Mouse (Mus musculus) liver, embryonic 13.5 days (tissue): Measurements from ENCODE around the gene Spen. TPM values are rescaled to one million over a fixed set of nuclear protein-coding genes. Genes with fewer than 3 reads are reported as not detected.

ENCODE experiments used
- ATAC-seq: fragments of 200-750 bp; cut with Nextera tagmentation; 2 replicates; pipeline ENCODE4 v1.8.0; 2017; ENCODE audit warnings: low read depth, mild to moderate bottlenecking, moderate number of reproducible peaks, moderate library complexity
- DNase-seq: peaks from one replicate; pipeline ENCODE4 v3.0.0; 2022
- H3K27ac ChIP-seq: fragments of 300-500 bp; sonication (generic); 2 replicates; pipeline ENCODE4 v1.5.1; 2015; ENCODE audit warnings: moderate library complexity, mild to moderate bottlenecking, inconsistent platforms
- H3K27me3 ChIP-seq: fragments of 300-500 bp; sonication (generic); 2 replicates; pipeline ENCODE4 v1.6.1; 2015; ENCODE audit warnings: mild to moderate bottlenecking, inconsistent platforms
- H3K36me3 ChIP-seq: fragments of 300-500 bp; sonication (generic); 2 replicates; pipeline ENCODE4 v1.6.1; 2015; ENCODE audit warnings: mild to moderate bottlenecking, inconsistent platforms
- H3K4me1 ChIP-seq: fragments of 300-500 bp; sonication (generic); replicated peaks from 2 replicates; pipeline ENCODE4 v1.6.1; 2015; ENCODE audit warnings: inconsistent platforms
- H3K4me2 ChIP-seq: fragments of 300-500 bp; sonication (generic); 2 replicates; pipeline ENCODE4 v1.6.1; 2015; ENCODE audit warnings: inconsistent platforms, mild to moderate bottlenecking, moderate library complexity
- H3K4me3 ChIP-seq: fragments of 300-500 bp; sonication (generic); replicated peaks from 2 replicates; pipeline ENCODE4 v1.5.1; 2015; ENCODE audit warnings: mild to moderate bottlenecking, inconsistent platforms
- H3K9ac ChIP-seq: fragments of 300-500 bp; sonication (generic); 2 replicates; pipeline ENCODE4 v1.6.1; 2015; ENCODE audit warnings: mild to moderate bottlenecking, inconsistent platforms
- H3K9me3 ChIP-seq: fragments of 300-500 bp; sonication (generic); replicated peaks from 2 replicates; pipeline ENCODE4 v1.6.1; 2016; ENCODE audit warnings: inconsistent platforms
- WGBS: fragments of 180-500 bp; shearing (Covaris S2); methylation state at CpG from one replicate; pipeline ENCODE4 v1.1.7; 2015; ENCODE audit not compliant: insufficient replicate concordance; 5-methylcytosine and 5-hydroxymethylcytosine counted together
- polyA plus RNA-seq: library from polyadenylated mRNA; unstranded; fragments of >200 nt; fragmentation: Nextera tagmentation; extraction: Ambion mirVana; gene quantifications from 2 replicates; pipeline ENCODE4 v1.2.1, GENCODE M21; 2015

Spen gene
- polyA plus RNA-seq, 1 experiment from 2014 or later = 4.2 TPM

- H3K4me1 ChIP-seq = peaks cover 79% of the 10 kb centered on the region
- ATAC-seq = no peak
- no peak overlapping the region for H3K27ac ChIP-seq
- no peak overlapping the region for H3K4me2 ChIP-seq
- H3K36me3 ChIP-seq = peaks cover 11% of the 10 kb centered on the region
- WGBS = 60% methylated on average over 7 of the region's 7 CpGs
- H3K27me3 ChIP-seq = no peaks in the 10 kb centered on the region
- H3K4me3 ChIP-seq = no peak overlapping the region
- DNase-seq = no peak
- no peaks in the 10 kb centered on the region for H3K9me3 ChIP-seq
- no peak overlapping the region for H3K9ac ChIP-seq
These were observed 11.3 kb downstream of the Spen start for GRCm38 (mm10) chr4:141526936-141527650.

- WGBS = 60% methylated on average over 2 of the region's 2 CpGs
- peaks cover 22% of the 10 kb centered on the region for H3K36me3 ChIP-seq
- H3K9me3 ChIP-seq = no peaks in the 10 kb centered on the region
- H3K9ac ChIP-seq = no peak overlapping the region
- H3K4me2 ChIP-seq = no peak overlapping the region
- DNase-seq = no peak
- no peak overlapping the region for H3K4me3 ChIP-seq
- 0 out of 2 replicates have a peak, but pooled peaks have one; percentile 30 for ATAC-seq
- H3K27ac ChIP-seq = no peak overlapping the region
- H3K27me3 ChIP-seq = no peaks in the 10 kb centered on the region
- H3K4me1 ChIP-seq = peaks cover 71% of the 10 kb centered on the region
These were observed 12.5 kb downstream of the Spen start for GRCm38 (mm10) chr4:141525940-141526339.

GRCm38 (mm10) chr4:141524658-141525057 lies 13.7 kb downstream of the Spen start:
- Histone ChIP-seq H3K27me3 (no peaks in the 10 kb centered on the region), H3K27ac (peak overlapping the region; percentile 32), H3K9ac (peak overlapping the region; percentile 34; the same call in 1 of the 2 replicates), H3K4me2 (peak overlapping the region; percentile 2; the same call in 1 of the 2 replicates), H3K36me3 (peaks cover 28% of the 10 kb centered on the region), H3K9me3 (no peaks in the 10 kb centered on the region), H3K4me1 (peaks cover 64% of the 10 kb centered on the region), H3K4me3 (no peak overlapping the region)
- no peak for DNase-seq
- WGBS = 19% methylated on average over 6 of the region's 6 CpGs
- ATAC-seq = peak; percentile 67

GRCm38 (mm10) chr4:141523128-141523527 lies 15.3 kb downstream of the Spen start:
- Histone ChIP-seq H3K27ac (no peak overlapping the region), H3K27me3 (no peaks in the 10 kb centered on the region), H3K4me1 (peaks cover 48% of the 10 kb centered on the region), H3K4me3 (no peak overlapping the region), H3K9ac (no peak overlapping the region), H3K9me3 (no peaks in the 10 kb centered on the region), H3K4me2 (no peak overlapping the region), H3K36me3 (peaks cover 37% of the 10 kb centered on the region)
- 73% methylated on average over 11 of the region's 11 CpGs for WGBS
- no peak for DNase-seq
- no peak for ATAC-seq

- no peak overlapping the region for H3K9ac ChIP-seq
- 86% methylated on average over 3 of the region's 3 CpGs for WGBS
- no peak for DNase-seq
- no peak overlapping the region for H3K27ac ChIP-seq
- no peak overlapping the region for H3K4me3 ChIP-seq
- no peak for ATAC-seq
- peaks cover 9% of the 10 kb centered on the region for H3K4me1 ChIP-seq
- H3K4me2 ChIP-seq = no peak overlapping the region
- no peaks in the 10 kb centered on the region for H3K9me3 ChIP-seq
- peaks cover 77% of the 10 kb centered on the region for H3K36me3 ChIP-seq
- no peaks in the 10 kb centered on the region for H3K27me3 ChIP-seq
These were observed 20.0 kb downstream of the Spen start for GRCm38 (mm10) chr4:141518386-141518785.

- Histone ChIP-seq H3K4me2 (0 out of 2 replicates have a peak overlapping the region, but pooled peaks have one; percentile 8), H3K9me3 (no peaks in the 10 kb centered on the region), H3K9ac (no peak overlapping the region), H3K27me3 (no peaks in the 10 kb centered on the region), H3K36me3 (peaks cover 64% of the 10 kb centered on the region), H3K27ac (peak overlapping the region; percentile 15; the same call in 1 of the 2 replicates), H3K4me1 (peaks cover 28% of the 10 kb centered on the region), H3K4me3 (no peak overlapping the region)
- ATAC-seq (peak; percentile 74), DNase-seq (no peak)
- 66% methylated on average over 12 of the region's 12 CpGs for WGBS
These were observed 24.2 kb downstream of the Spen start for GRCm38 (mm10) chr4:141514179-141514641.

- Histone ChIP-seq H3K4me1 (peaks cover 32% of the 10 kb centered on the region), H3K9ac (no peak overlapping the region), H3K27me3 (no peaks in the 10 kb centered on the region), H3K27ac (no peak overlapping the region), H3K4me2 (no peak overlapping the region), H3K9me3 (no peaks in the 10 kb centered on the region), H3K4me3 (no peak overlapping the region), H3K36me3 (peaks cover 47% of the 10 kb centered on the region)
- ATAC-seq (no peak), DNase-seq (no peak)
- whole genome bisulfite sequencing = 63% methylated on average over 6 of the region's 6 CpGs
These were observed 26.3 kb downstream of the Spen start for GRCm38 (mm10) chr4:141512145-141512544.

GRCm38 (mm10) chr4:141510457-141510856 lies 27.9 kb downstream of the Spen start:
- 65% methylated on average over 13 of the region's 13 CpGs for WGBS
- Histone ChIP-seq H3K9ac (no peak overlapping the region), H3K4me1 (peaks cover 45% of the 10 kb centered on the region), H3K27ac (no peak overlapping the region), H3K4me3 (no peak overlapping the region), H3K4me2 (no peak overlapping the region), H3K27me3 (no peaks in the 10 kb centered on the region), H3K36me3 (peaks cover 30% of the 10 kb centered on the region; the same call in 1 of the 2 replicates), H3K9me3 (no peaks in the 10 kb centered on the region)
- no peak for DNase-seq
- ATAC-seq = no peak

GRCm38 (mm10) chr4:141506893-141507292 lies 31.5 kb downstream of the Spen start:
- peaks cover 33% of the 10 kb centered on the region for H3K4me1 ChIP-seq
- H3K4me3 ChIP-seq = no peak overlapping the region
- no peak overlapping the region for H3K9ac ChIP-seq
- H3K4me2 ChIP-seq = no peak overlapping the region
- peaks cover 15% of the 10 kb centered on the region; the same call in 1 of the 2 replicates for H3K36me3 ChIP-seq
- H3K27ac ChIP-seq = peak overlapping the region; percentile 23; the same call in 1 of the 2 replicates
- H3K27me3 ChIP-seq = no peaks in the 10 kb centered on the region
- DNase-seq (no peak), ATAC-seq (no peak)
- H3K9me3 ChIP-seq = no peaks in the 10 kb centered on the region
- 76% methylated on average over 10 of the region's 10 CpGs for WGBS

- Histone ChIP-seq H3K9me3 (no peaks in the 10 kb centered on the region), H3K27ac (no peak overlapping the region; the same call in 1 of the 2 replicates), H3K27me3 (no peaks in the 10 kb centered on the region), H3K4me3 (no peak overlapping the region), H3K36me3 (peaks cover 15% of the 10 kb centered on the region; the same call in 1 of the 2 replicates), H3K9ac (no peak overlapping the region), H3K4me2 (no peak overlapping the region), H3K4me1 (peaks cover 35% of the 10 kb centered on the region)
- DNase-seq (no peak), ATAC-seq (peak; percentile 40; the same call in 1 of the 2 replicates)
- 71% methylated on average over 10 of the region's 10 CpGs for WGBS
These were observed 32.0 kb downstream of the Spen start for GRCm38 (mm10) chr4:141506352-141506751.

GRCm38 (mm10) chr4:141505810-141506209 lies 32.6 kb downstream of the Spen start:
- H3K4me1 ChIP-seq = peaks cover 34% of the 10 kb centered on the region
- no peak overlapping the region for H3K4me3 ChIP-seq
- DNase-seq = no peak
- no peak overlapping the region for H3K27ac ChIP-seq
- no peak overlapping the region for H3K4me2 ChIP-seq
- H3K36me3 ChIP-seq = peaks cover 9% of the 10 kb centered on the region; the same call in 1 of the 2 replicates
- no peaks in the 10 kb centered on the region for H3K27me3 ChIP-seq
- ATAC-seq = no peak
- no peaks in the 10 kb centered on the region for H3K9me3 ChIP-seq
- 92% methylated on average over 11 of the region's 11 CpGs for WGBS
- H3K9ac ChIP-seq = no peak overlapping the region
